Mouse (Mus musculus) small intestine, adult 2 months (tissue): ENCODE results near the gene Gpr4.

Experiments
- CTCF ChIP-seq: fragments of 200-500 bp; IDR thresholded peaks from 2 replicates; pipeline ENCODE4 v1.5.1; 2012; ENCODE audit warnings: low read depth, mild to moderate bottlenecking, control low read depth, inconsistent platforms, low read length, moderate library complexity, mixed read lengths; ENCODE audit not compliant: insufficient replicate concordance, insufficient read length; ENCODE audit errors: extremely low read depth
- POLR2A ChIP-seq: fragments of 200-500 bp; IDR thresholded peaks from 2 replicates; pipeline ENCODE4 v1.6.1; 2012; ENCODE audit warnings: low read depth, mild to moderate bottlenecking, control low read depth, inconsistent platforms, low read length, moderate library complexity

DNA sequence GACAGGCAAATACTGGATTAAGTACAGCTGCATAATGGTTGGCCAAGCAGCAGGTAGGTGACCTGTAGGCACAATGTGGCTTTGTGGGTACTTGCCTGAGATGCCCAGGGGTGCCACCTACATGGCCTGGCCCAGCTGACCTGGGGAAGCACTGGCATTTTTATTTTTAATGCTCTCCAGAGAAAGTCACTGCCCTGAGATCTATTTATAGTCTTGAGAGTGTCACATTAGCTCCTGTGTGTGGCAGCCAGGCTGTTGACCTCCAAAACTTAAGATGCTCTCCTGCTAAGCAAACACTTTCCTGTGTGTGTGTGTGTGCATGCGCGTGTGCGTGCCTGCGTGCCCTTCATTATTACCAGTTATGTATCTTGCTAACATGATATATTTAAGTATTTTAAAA, 26.0 kb downstream of the Gpr4 start:
- TF ChIP-seq POLR2A (no peak), CTCF (no peak)
